Mouse (Mus musculus) C2C12 (cell line): ENCODE results near the gene Iqsec1.

ENCODE experiments used
- CTCF ChIP-seq: IDR thresholded peaks from one replicate; pipeline ENCODE4 v1.5.1; 2011; ENCODE audit not compliant: control insufficient read depth, insufficient read depth, insufficient read length
- MAX ChIP-seq: IDR thresholded peaks from one replicate; pipeline ENCODE4 v1.6.1; 2011; ENCODE audit warnings: mild to moderate bottlenecking, control low read depth
- USF1 ChIP-seq: IDR thresholded peaks from one replicate; pipeline ENCODE4 v1.6.1; 2011; ENCODE audit warnings: low read depth, mild to moderate bottlenecking, control low read depth, moderate library complexity

- TF ChIP-seq CTCF (no peak), MAX (no peak), USF1 (no peak)
Measured at GRCm38 (mm10) chr6:90786589-90786988, 201.9 kb downstream of the Iqsec1 start.
